Mouse (Mus musculus): ENCODE results near the gene Gsg1l2. TPM values are rescaled to one million over a fixed set of nuclear protein-coding genes. Genes with fewer than 3 reads are reported as not detected.

The Gsg1l2 gene
- polyA plus RNA-seq, 1 experiment from 2014 or later = not detected

Other genes starting within 250 kb of the Gsg1l2 start
- not detected in 2 replicates for gene Rcvrn, start 79.3 kb upstream of the Gsg1l2 start, polyA plus RNA-seq (2014; fragmentation: Nextera tagmentation; extraction: Ambion mirVana)
- gene Glp2r, start 3.5 kb upstream of the Gsg1l2 start, polyA plus RNA-seq (2014; fragmentation: Nextera tagmentation; extraction: Ambion mirVana) = not detected in 2 replicates
- 13.0 and 14.7 TPM in 2 replicates for gene Dhrs7c, start 23.6 kb downstream of the Gsg1l2 start, polyA plus RNA-seq (2014; fragmentation: Nextera tagmentation; extraction: Ambion mirVana)
- gene Usp43, start 147.5 kb downstream of the Gsg1l2 start, polyA plus RNA-seq (2014; fragmentation: Nextera tagmentation; extraction: Ambion mirVana) = 0.93 and 1.2 TPM in 2 replicates
- gene Cfap52, start 191.0 kb downstream of the Gsg1l2 start, polyA plus RNA-seq (2014; fragmentation: Nextera tagmentation; extraction: Ambion mirVana) = not detected in 2 replicates
- gene Stx8, start 191.6 kb downstream of the Gsg1l2 start, polyA plus RNA-seq (2014; fragmentation: Nextera tagmentation; extraction: Ambion mirVana) = 61.8 and 62.5 TPM in 2 replicates

Data from heart, embryonic 14.5 days (tissue).